Mouse (Mus musculus) heart, embryonic 14.5 days (tissue): ENCODE results near the gene Srsy. TPM values are rescaled to one million over a fixed set of nuclear protein-coding genes. Genes with fewer than 3 reads are reported as not detected.
"Not testable (repeated sequence)": the region's sequence is repeated elsewhere in the genome, so short reads cannot be mapped to it uniquely, and the experiment has no call there.

Experiments used
- ATAC-seq: fragments of 200-750 bp; cut with Nextera tagmentation; 2 replicates; pipeline ENCODE4 v1.8.0; 2017; ENCODE audit warnings: low read depth, moderate TSS enrichment; ENCODE audit not compliant: insufficient number of reproducible peaks, insufficient read depth, low FRiP score
- H3K27ac ChIP-seq, 2 experiments: fragments of 200-500 bp in 1 of 2; fragments of 300-500 bp in 1 of 2; sonication (generic) in 1 of 2; replicated peaks in 1 of 2; 2 replicates each; pipeline ENCODE4 v1.5.1; 2012 to 2014; ENCODE audit warnings: low read depth in 2 of 2, low read length in 2 of 2, control low read depth in 1 of 2, mild to moderate bottlenecking in 1 of 2, mixed read lengths in 1 of 2; ENCODE audit not compliant: control insufficient read depth in 1 of 2, insufficient read depth in 1 of 2
- H3K27me3 ChIP-seq: fragments of 300-500 bp; sonication (generic); 2 replicates; pipeline ENCODE4 v1.6.1; 2014; ENCODE audit warnings: mild to moderate bottlenecking, low read length, control low read depth; ENCODE audit not compliant: control insufficient read depth, insufficient read depth
- H3K36me3 ChIP-seq: fragments of 300-500 bp; sonication (generic); 2 replicates; pipeline ENCODE4 v1.6.1; 2014; ENCODE audit warnings: mild to moderate bottlenecking, control low read depth, low read length, mixed read lengths; ENCODE audit not compliant: control insufficient read depth, insufficient read depth
- H3K4me1 ChIP-seq, 2 experiments: fragments of 200-500 bp in 1 of 2; fragments of 300-500 bp in 1 of 2; sonication (generic) in 1 of 2; 2 replicates each; pipeline ENCODE4 v1.6.1; 2012 to 2014; ENCODE audit warnings: low read length in 2 of 2, control low read depth in 1 of 2, mixed read lengths in 1 of 2; ENCODE audit not compliant: control insufficient read depth in 2 of 2, insufficient read depth in 2 of 2
- H3K4me2 ChIP-seq: fragments of 300-500 bp; sonication (generic); 2 replicates; pipeline ENCODE4 v1.6.1; 2014; ENCODE audit warnings: mild to moderate bottlenecking, low read length
- H3K4me3 ChIP-seq, 2 experiments: fragments of 200-500 bp in 1 of 2; fragments of 300-500 bp in 1 of 2; sonication (generic) in 1 of 2; 2 replicates each; pipeline ENCODE4 v1.5.1; 2012 to 2014; ENCODE audit warnings: low read length in 2 of 2, mild to moderate bottlenecking in 2 of 2, control low read depth in 1 of 2, low read depth in 1 of 2, moderate library complexity in 1 of 2; ENCODE audit not compliant: control insufficient read depth in 1 of 2, insufficient read depth in 1 of 2
- H3K9ac ChIP-seq: fragments of 300-500 bp; sonication (generic); 2 replicates; pipeline ENCODE4 v1.6.1; 2014; ENCODE audit warnings: mild to moderate bottlenecking, low read length
- H3K9me3 ChIP-seq: fragments of 300-500 bp; sonication (generic); 2 replicates; pipeline ENCODE4 v1.6.1; 2016; ENCODE audit warnings: low read length, control low read depth; ENCODE audit not compliant: control insufficient read depth
- WGBS: fragments of 180-500 bp; shearing (Covaris S2); extraction: QIAGEN DNeasy Blood & Tissue Kit; methylation state at CpG from one replicate; pipeline ENCODE4 v1.1.7; 2014; 5-methylcytosine and 5-hydroxymethylcytosine counted together
- polyA plus RNA-seq: library from polyadenylated mRNA; unstranded; fragments of >200 nt; fragmentation: Nextera tagmentation; extraction: Ambion mirVana; gene quantifications from 2 replicates; pipeline ENCODE4 v1.2.1, GENCODE M21; 2014

Srsy gene
- polyA plus RNA-seq, result not detected in 2 replicates

GRCm38 (mm10) chrY:17937230-17937629, at the start of gene Srsy:
Srsy (minus strand) TSS chrY:17937330.
- no CpG with 5 or more reads among the region's 1 CpGs for WGBS
- H3K36me3 ChIP-seq, H3K9me3 ChIP-seq, H3K27ac ChIP-seq, H3K4me1 ChIP-seq, H3K4me2 ChIP-seq, H3K9ac ChIP-seq, ATAC-seq, H3K27me3 ChIP-seq, H3K4me3 ChIP-seq: not testable (repeated sequence)

Other genes with a start within 250 kb of the Srsy start
- gene Gm21904, start 91.1 kb downstream of the Srsy start, polyA plus RNA-seq, result not detected in 2 replicates
- gene Gm20772, start 62.6 kb downstream of the Srsy start, polyA plus RNA-seq, result not detected in 2 replicates
- not detected in 2 replicates for gene Gm20831, start 62.6 kb downstream of the Srsy start, polyA plus RNA-seq
- gene Gm21764, start 124.5 kb upstream of the Srsy start, polyA plus RNA-seq, result not detected in 2 replicates
- not detected in 2 replicates for gene Ssty1, start 151.8 kb upstream of the Srsy start, polyA plus RNA-seq